Mouse (Mus musculus) lung, postnatal 14 days (tissue): Measurements from ENCODE around the gene Fam173b.
A peak's percentile ranks its signal among the peaks of the same experiment; 100 is the strongest.

Experiments
- DNase-seq: peaks from one replicate; pipeline ENCODE4 v3.0.0; 2021

Fam173b gene

GRCm38 (mm10) chr15:31647851-31648569 lies 46.4 kb downstream of the Fam173b start:
- DNase-seq: no peak

DNA sequence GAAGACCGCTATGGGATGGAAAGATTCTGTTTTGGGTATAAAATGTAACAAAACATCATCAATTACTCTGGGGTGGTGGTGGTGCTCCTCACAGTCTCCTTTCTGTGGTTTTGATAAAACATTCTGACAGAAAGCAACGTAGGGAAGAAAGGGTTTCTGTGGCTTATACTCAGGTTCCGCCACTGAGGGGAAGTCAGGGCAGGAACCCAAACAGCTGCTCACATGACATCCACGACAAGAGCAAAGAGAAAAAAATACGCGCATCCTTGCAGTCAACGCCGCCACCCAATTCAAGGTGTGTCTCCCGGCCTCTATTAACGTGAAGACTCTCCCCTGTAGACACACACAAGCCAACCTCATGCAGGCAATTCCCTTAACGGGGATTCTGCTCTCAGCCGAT lies 48.0 kb downstream of the Fam173b start:
- DNase-seq: no peak

DNA sequence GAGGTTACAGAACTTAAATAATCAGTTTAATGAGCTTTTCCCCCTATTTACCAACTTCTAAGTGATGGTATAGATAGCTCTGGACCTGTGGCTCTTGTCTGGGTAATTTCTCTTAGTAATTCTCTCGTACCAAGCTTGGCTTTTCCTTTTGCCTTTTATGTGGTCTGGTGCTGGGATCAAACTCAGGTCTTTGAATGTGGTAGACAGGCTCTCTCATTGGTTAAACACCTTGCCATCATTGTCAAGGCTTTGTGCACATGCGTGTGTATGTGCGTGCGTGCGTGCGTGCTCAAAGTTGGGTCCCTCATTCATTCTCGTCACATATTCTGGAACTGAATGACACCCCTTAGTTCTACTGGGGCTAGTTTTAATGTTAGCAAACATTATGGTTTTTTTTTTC lies 49.2 kb downstream of the Fam173b start:
- no peak for DNase-seq

DNA sequence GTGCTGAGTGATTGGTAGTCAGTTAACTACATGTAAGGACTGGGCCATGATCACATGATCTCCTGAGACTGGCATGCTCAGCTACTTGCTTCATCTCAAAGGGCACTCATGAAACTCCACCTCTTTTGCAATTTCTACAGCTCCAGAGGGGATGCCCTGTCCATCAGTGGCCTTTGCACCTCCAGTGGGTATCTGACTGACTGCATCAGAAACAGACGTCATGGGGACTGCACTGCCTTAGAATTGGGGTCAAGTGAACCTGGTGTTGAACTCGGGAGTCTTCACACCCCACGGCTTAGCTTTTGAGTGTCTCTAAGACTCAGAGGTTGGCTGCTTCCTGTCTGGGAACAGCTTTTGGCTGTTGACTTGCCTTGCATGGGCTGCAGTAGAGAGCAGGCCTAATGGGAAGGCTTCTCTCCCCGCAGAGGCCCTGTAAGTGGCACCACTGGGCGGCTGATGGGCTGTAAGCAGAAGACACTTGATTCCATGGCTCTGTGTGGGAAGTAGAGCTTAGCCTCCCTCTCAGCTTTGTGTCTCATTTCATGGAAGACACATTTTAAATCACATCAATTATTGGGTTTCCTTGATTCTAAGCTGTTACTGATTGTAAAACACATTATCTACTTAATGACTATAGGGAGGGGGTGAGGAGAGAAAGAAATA lies 58.6 kb downstream of the Fam173b start:
- no peak for DNase-seq

DNA sequence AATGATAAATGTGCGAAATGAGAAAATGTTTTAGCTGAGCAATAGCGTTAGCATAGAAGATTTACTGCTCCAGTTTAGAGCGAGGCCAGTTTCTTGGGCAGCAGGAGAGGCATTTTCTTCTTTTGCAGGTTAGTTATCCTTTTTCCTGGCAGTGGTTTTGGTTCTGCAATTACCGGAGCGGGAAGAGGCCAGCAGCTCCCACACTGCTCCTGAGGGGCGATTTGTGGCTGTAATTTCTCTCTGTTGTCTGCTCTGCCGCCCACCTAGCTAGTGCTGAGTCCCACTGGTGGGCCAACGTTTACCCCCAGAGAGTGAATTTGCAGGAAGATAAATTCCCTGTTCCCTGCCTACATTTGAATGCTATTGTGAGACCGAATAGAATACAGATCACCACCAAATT lies 59.2 kb downstream of the Fam173b start:
- no peak for DNase-seq

DNA sequence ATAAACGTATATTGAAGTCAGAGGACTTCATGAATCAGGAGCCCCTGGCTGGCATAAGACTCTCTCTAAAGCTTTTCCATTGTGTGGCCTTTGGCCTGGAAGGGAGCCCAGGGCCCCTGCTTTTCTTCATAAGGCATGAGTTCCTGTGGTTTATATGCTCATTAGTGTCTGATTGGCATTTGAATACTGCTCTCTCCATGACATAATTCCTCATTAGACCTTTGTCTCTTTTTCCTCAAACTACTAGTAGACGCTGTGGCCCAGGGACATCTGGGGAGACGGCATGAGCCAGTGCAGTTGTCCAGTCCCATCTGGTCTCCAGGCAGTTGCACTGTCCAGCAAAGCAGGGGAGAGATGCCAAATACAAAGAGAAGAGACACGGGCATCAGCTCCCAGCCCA lies 60.1 kb downstream of the Fam173b start:
- DNase-seq: no peak

DNA sequence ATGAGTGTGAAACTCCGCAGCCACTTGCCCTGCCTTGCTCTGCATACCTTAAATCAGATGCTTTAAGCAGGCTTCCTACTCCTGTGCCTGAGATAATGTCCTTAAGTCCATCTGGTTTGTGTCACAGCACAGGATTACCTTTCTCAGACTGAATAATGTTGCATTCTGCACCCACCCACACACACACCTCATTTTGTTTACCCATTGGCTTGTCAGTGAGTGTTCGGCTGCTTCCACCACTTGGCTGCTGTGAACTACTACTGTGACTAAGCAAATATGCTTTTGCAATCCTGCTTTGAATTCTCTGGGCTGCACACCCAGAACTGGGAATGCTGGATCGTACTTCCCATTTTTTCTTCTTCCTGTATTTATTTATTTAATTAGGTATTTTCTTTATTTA lies 61.4 kb downstream of the Fam173b start:
- DNase-seq: peak; percentile 4
